Mouse (Mus musculus) heart, postnatal 36 days (tissue): ENCODE data around the gene Lctl. TPM values are rescaled to one million over a fixed set of nuclear protein-coding genes. Genes with fewer than 3 reads are reported as not detected.
"Not testable (repeated sequence)": the region's sequence is repeated elsewhere in the genome, so short reads cannot be mapped to it uniquely, and the experiment has no call there.

Experiments
- DNase-seq, 2 experiments: peaks; one replicate each; pipeline ENCODE4 v3.0.0; 2021 to 2022
- intact Hi-C: fragments of 180-260 bp; cut with DNase I; formaldehyde crosslinking; loops from one replicate; pipeline ENCODE4 v1.15.1; 2025
- total RNA-seq, 2 experiments: library from RNA; stranded (reverse); gene quantifications; 2 replicates each; pipeline ENCODE4 v1.2.3; 2021

Gene Lctl
- total RNA-seq, 2 experiments from 2014 or later, result not detected

DNA sequence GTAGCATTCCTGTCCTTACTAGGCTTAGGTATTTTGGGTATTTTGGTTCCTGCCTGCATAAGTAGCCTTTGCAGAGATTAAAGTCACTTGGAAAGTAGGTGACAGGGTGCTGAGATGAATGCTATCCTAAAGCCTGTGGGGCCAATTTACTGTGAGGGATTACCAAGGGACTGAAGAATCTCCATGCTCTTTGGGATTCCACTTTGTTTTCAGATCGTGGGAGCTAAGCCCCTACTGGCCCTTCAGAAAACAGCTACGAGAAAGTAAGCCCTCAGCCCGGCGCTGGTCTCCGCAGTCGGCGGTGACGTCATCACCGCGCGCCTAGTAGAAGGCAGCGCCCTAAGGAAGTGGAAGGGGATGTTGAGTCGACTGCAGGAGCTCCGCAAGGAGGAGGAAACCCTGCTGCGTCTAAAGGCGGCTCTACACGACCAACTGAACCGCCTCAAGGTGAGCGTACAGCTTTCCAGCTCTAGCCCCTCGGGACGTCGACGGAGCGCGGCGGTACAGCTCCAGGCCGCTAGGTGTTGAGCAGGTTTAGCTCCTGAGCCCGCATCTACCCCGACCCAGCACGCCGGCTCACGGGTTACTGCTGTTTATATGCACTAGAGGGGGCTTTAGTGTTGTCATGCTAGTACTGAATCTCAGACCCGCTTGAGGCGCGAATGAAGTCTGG lies 62.2 kb downstream of the Lctl start, which contains the start of gene Snapc5:
TSS of gene Snapc5 (plus strand) at position 301 of the 673 bp plus-strand sequence.
- peak; percentile 88 to 91 for DNase-seq
- intact Hi-C loops, result loop anchor here (1.0 to 5.0 kb wide), 2 partner anchors 74 to 93 kb away; partner anchors contain the start of gene Map2k1

- intact Hi-C loops, DNase-seq: not testable (repeated sequence)
These were observed 66.3 kb downstream of the Lctl start for GRCm38 (mm10) chr9:64183295-64183694.

GRCm38 (mm10) chr9:64184166-64184840 lies 67.4 kb downstream of the Lctl start:
- intact Hi-C loops, result no loop called here

More at GRCm38 (mm10) chr9:64184166-64184840, 67.4 kb downstream of the Lctl start:
- DNase-seq, result no peak

Other genes starting within 250 kb of the Lctl start
- gene Smad6, start 95.1 kb upstream of the Lctl start, total RNA-seq, result 10 to 100 TPM; 11.4 to 16.3 TPM
- gene Zwilch, start 56.0 kb downstream of the Lctl start, total RNA-seq, result under 1 TPM; 0.61 to 0.79 TPM
- gene Rpl4, start 56.2 kb downstream of the Lctl start, total RNA-seq, result 100 to 1,000 TPM; 454 to 482 TPM
- gene Snapc5, start 62.1 kb downstream of the Lctl start, total RNA-seq, result 10 to 100 TPM; 21.8 to 22.6 TPM
- 1 to 10 TPM; 1.8 to 3.1 TPM for gene Uchl4, start 118.1 kb downstream of the Lctl start, total RNA-seq
- 10 to 100 TPM; 50.1 to 52.8 TPM for gene Map2k1, start 136.5 kb downstream of the Lctl start, total RNA-seq
- 10 to 100 TPM; 10.5 to 10.9 TPM for gene Tipin, start 164.4 kb downstream of the Lctl start, total RNA-seq
- gene Dis3l, start 224.1 kb downstream of the Lctl start, total RNA-seq, result 10 to 100 TPM; 24.8 to 28.1 TPM